Mouse (Mus musculus): ENCODE measurements around the gene Incenp. TPM values are rescaled to one million over a fixed set of nuclear protein-coding genes. Genes with fewer than 3 reads are reported as not detected.
"Not testable (repeated sequence)": the region's sequence is repeated elsewhere in the genome, so short reads cannot be mapped to it uniquely, and the experiment has no call there.

Incenp gene
- polyA plus RNA-seq, 1 experiment = 16.3 TPM

DNA sequence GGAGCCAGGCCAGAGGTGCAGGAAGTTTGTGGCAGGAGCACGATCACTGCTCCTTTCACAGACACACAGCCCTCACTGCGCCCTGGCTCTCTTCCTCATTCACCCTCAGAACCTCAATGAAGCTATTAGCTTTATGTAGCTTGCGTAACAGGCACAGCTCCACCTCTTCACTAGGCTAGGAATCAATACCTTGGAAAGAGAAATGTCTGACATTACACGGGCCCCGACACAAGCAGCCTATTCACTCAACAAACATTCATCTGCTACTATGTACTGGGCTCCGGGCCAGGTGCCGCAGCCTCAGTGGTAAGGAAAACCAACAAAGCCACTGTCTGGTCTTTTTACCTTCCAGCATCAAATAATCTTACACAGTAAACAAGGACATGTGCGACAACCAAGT is 12.6 kb downstream of the Incenp start:
- no peak overlapping the region for H3K4me3 ChIP-seq (replicated peaks; ENCODE audit: insufficient read depth, low read depth, low read length)
- H3K4me1 ChIP-seq (ENCODE audit: control insufficient read depth, insufficient read depth, low read length) = no peaks in the 10 kb centered on the region
- H3K27me3 ChIP-seq (ENCODE audit: control insufficient read depth, insufficient read depth, low read length) = no peaks in the 10 kb centered on the region
- 88% methylated on average over 8 of the region's 8 CpGs for WGBS
- DNase-seq = no peak
- H3K27ac ChIP-seq (ENCODE audit: insufficient read depth, low read length) = no peak overlapping the region
- no peak for TF ChIP-seq POLR2A (IDR thresholded peaks at IDR 0.05; ENCODE audit: borderline replicate concordance, insufficient read depth, low read length)
- no peak for TF ChIP-seq CTCF (IDR thresholded peaks at IDR 0.05; ENCODE audit: borderline replicate concordance, insufficient read depth, low read depth, low read length)

DNA sequence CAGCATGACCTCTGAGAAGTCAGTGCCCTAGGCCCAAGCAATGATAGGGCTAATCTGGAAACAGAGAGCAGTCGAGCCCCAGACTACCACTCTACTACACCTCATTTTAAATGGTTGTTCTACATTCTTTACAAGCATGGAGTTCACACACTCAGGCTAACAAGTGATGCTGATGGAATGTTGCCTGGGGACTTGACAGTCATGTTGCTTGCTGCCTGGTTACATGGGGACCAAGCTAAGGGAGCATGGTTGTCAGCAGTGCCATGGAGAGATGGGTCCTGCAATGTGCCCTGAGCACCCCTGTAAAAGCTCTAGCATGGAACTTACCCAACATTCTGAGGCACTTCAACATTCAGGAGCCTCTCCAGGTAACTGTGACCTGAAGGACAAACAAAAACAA is 13.0 kb downstream of the Incenp start:
- Histone ChIP-seq H3K27ac (ENCODE audit: insufficient read depth, low read length) (no peak overlapping the region), H3K4me3 (replicated peaks; ENCODE audit: insufficient read depth, low read depth, low read length) (no peak overlapping the region), H3K4me1 (ENCODE audit: control insufficient read depth, insufficient read depth, low read length) (no peaks in the 10 kb centered on the region), H3K27me3 (ENCODE audit: control insufficient read depth, insufficient read depth, low read length) (no peaks in the 10 kb centered on the region)
- WGBS = 95% methylated on average over 1 of the region's 1 CpGs
- DNase-seq = no peak
- TF ChIP-seq CTCF (IDR thresholded peaks at IDR 0.05; ENCODE audit: borderline replicate concordance, insufficient read depth, low read depth, low read length) (no peak), POLR2A (IDR thresholded peaks at IDR 0.05; ENCODE audit: borderline replicate concordance, insufficient read depth, low read length) (no peak)

DNA sequence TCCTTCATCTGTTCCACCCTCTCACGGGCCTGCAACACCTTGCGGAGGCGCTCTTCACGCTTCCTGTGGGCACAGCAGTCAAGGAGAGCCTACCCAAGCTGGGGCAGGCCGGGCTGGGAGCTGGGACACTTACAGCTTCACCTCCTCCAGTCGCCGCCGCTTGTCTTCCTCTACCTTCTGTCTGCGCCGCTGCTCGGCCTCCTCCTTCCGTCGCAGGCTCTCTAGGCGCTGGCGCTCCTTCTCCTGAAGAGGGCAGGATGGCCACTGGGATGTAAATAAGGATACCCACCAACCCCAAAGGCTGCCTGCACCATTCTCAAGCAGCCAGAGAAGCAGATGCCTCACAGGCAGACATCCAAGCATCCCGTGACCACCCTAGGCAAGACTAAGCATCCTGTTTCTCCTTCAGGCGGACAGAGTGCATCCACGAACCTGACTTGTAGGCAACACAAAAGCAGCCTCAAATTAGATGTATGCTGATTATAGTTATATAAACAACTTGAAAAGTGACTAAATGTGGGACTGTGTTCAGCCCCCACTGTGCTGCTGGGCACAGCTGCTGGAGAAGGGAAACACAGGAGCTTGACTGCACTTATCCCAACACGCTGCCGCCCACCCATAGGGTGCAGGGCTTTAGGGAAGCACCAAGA is 21.0 kb downstream of the Incenp start:
- DNase-seq = no peak
- no peak overlapping the region for H3K27ac ChIP-seq (ENCODE audit: insufficient read depth, low read length)
- H3K4me3 ChIP-seq (replicated peaks; ENCODE audit: insufficient read depth, low read depth, low read length) = no peak overlapping the region
- WGBS = 90% methylated on average over 20 of the region's 20 CpGs
- TF ChIP-seq POLR2A (IDR thresholded peaks at IDR 0.05; ENCODE audit: borderline replicate concordance, insufficient read depth, low read length) = no peak
- TF ChIP-seq CTCF (IDR thresholded peaks at IDR 0.05; ENCODE audit: borderline replicate concordance, insufficient read depth, low read depth, low read length) = no peak
- no peaks in the 10 kb centered on the region for H3K27me3 ChIP-seq (ENCODE audit: control insufficient read depth, insufficient read depth, low read length)
- no peaks in the 10 kb centered on the region; the same call in 1 of the 2 replicates for H3K4me1 ChIP-seq (ENCODE audit: control insufficient read depth, insufficient read depth, low read length)

- no peak for DNase-seq
- Histone ChIP-seq H3K4me1 (ENCODE audit: control insufficient read depth, insufficient read depth, low read length) (no peaks in the 10 kb centered on the region), H3K4me3 (replicated peaks; ENCODE audit: insufficient read depth, low read depth, low read length) (no peak overlapping the region), H3K27ac (ENCODE audit: insufficient read depth, low read length) (no peak overlapping the region), H3K27me3 (ENCODE audit: control insufficient read depth, insufficient read depth, low read length) (no peaks in the 10 kb centered on the region)
- TF ChIP-seq CTCF (IDR thresholded peaks at IDR 0.05; ENCODE audit: borderline replicate concordance, insufficient read depth, low read depth, low read length) (no peak), POLR2A (IDR thresholded peaks at IDR 0.05; ENCODE audit: borderline replicate concordance, insufficient read depth, low read length) (no peak)
Measured at GRCm38 (mm10) chr19:9865466-9865865, 33.9 kb downstream of the Incenp start.

- 79% methylated on average over 1 of the region's 1 CpGs for WGBS
- DNase-seq = no peak
- H3K27me3 ChIP-seq (ENCODE audit: control insufficient read depth, insufficient read depth, low read length) = no peaks in the 10 kb centered on the region
- no peaks in the 10 kb centered on the region for H3K4me1 ChIP-seq (ENCODE audit: control insufficient read depth, insufficient read depth, low read length)
- no peak for TF ChIP-seq POLR2A (IDR thresholded peaks at IDR 0.05; ENCODE audit: borderline replicate concordance, insufficient read depth, low read length)
- TF ChIP-seq CTCF (IDR thresholded peaks at IDR 0.05; ENCODE audit: borderline replicate concordance, insufficient read depth, low read depth, low read length) = no peak
- no peak overlapping the region for H3K4me3 ChIP-seq (replicated peaks; ENCODE audit: insufficient read depth, low read depth, low read length)
- no peak overlapping the region for H3K27ac ChIP-seq (ENCODE audit: insufficient read depth, low read length)
Measured at GRCm38 (mm10) chr19:9864856-9865255, 34.5 kb downstream of the Incenp start.

DNA sequence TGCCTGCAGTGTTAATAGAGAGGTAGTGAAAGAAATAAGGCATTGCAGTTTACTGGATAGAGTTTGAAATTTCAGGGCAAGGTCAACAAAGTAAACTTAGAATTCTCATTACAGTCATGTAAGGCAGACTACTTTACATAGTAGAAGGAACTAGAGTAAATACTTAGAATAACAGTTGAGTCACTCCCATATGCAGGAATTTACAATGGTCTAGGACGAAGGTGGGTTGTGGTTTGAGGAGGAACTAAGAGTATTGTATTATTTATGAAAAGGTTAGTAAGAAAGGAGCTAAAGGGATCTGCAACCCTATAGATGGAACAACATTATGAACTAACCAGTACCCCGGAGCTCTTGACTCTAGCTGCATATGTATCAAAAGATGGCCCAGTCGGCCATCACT is 38.5 kb downstream of the Incenp start:
- 93% methylated on average over 3 of the region's 3 CpGs for WGBS
- H3K27ac ChIP-seq (ENCODE audit: insufficient read depth, low read length); DNase-seq: not testable (repeated sequence)

GRCm38 (mm10) chr19:9849368-9850075 is 49.8 kb downstream of the Incenp start:
- WGBS = 69% methylated on average over 3 of the region's 3 CpGs
- not testable (repeated sequence) for H3K27me3 ChIP-seq (ENCODE audit: control insufficient read depth, insufficient read depth, low read length); H3K4me1 ChIP-seq (ENCODE audit: control insufficient read depth, insufficient read depth, low read length); DNase-seq; H3K27ac ChIP-seq (ENCODE audit: insufficient read depth, low read length); H3K4me3 ChIP-seq (replicated peaks; ENCODE audit: insufficient read depth, low read depth, low read length)

More for the DNA sequence above, 38.5 kb downstream of the Incenp start:
- not testable (repeated sequence) for H3K4me3 ChIP-seq (replicated peaks; ENCODE audit: insufficient read depth, low read depth, low read length); H3K27me3 ChIP-seq (ENCODE audit: control insufficient read depth, insufficient read depth, low read length); H3K4me1 ChIP-seq (ENCODE audit: control insufficient read depth, insufficient read depth, low read length)

DNA sequence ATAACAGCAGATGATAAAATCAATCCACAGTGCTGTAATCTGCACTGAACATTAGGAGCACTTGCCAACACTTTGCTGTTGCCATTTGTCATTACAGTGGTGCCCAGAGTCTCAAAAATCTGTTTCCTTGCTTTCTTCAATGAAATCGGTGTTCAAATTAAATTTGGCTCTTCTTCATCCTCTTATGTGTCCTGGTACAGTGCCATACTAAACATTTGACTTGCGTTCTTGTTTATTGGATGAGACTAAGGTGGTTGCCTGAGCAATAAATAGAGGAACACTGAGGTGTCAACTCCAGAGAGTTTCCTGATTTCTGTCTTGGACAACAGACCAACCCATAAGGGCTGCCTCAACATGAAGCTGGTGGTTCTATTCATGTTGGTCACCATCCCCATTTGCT is 52.1 kb downstream of the Incenp start, which contains the start of gene Scgb2a2:
Gene Scgb2a2 (plus strand): TSS at position 301 of the 400 bp plus-strand sequence.
- Histone ChIP-seq H3K27ac (ENCODE audit: insufficient read depth, low read length) (no peak within 1 kb of the TSS), H3K4me1 (ENCODE audit: control insufficient read depth, insufficient read depth, low read length) (no peaks in the 10 kb centered on the region), H3K27me3 (ENCODE audit: control insufficient read depth, insufficient read depth, low read length) (no peaks in the 10 kb centered on the region), H3K4me3 (replicated peaks; ENCODE audit: insufficient read depth, low read depth, low read length) (no peak within 1 kb of the TSS)
- TF ChIP-seq CTCF (IDR thresholded peaks at IDR 0.05; ENCODE audit: borderline replicate concordance, insufficient read depth, low read depth, low read length) = no peak
- no peak for TF ChIP-seq POLR2A (IDR thresholded peaks at IDR 0.05; ENCODE audit: borderline replicate concordance, insufficient read depth, low read length)
- WGBS = 27% methylated on average over 2 of the region's 2 CpGs
- DNase-seq = no peak
